Mouse (Mus musculus): ENCODE measurements at regions not wholly inside any gene's neighbourhood (a gene's known extent, or its start where the extent isn't known, plus 50 kb on each side); places are given as distances from the start of the nearest gene placed in this dataset.
A peak's percentile ranks its signal among the peaks of the same experiment; 100 is the strongest.
"Not testable (repeated sequence)": the region's sequence is repeated elsewhere in the genome, so short reads cannot be mapped to it uniquely, and the experiment has no call there.

GRCm38 (mm10) chr9:11923591-11924355 is 1019.2 kb upstream of the Cntn5 start:
- DNase-seq; H3K27ac ChIP-seq (replicated peaks; ENCODE audit: low read depth, low read length); H3K27me3 ChIP-seq (ENCODE audit: control insufficient read depth, insufficient read depth, low read length); H3K9me3 ChIP-seq (ENCODE audit: control insufficient read depth, low read length); H3K36me3 ChIP-seq (ENCODE audit: control insufficient read depth, insufficient read depth, low read length); H3K4me1 ChIP-seq (ENCODE audit: control insufficient read depth, insufficient read depth, low read length); ATAC-seq (ENCODE audit: low FRiP score, low TSS enrichment); H3K4me2 ChIP-seq (ENCODE audit: low read length); H3K4me3 ChIP-seq (replicated peaks; ENCODE audit: low read depth, low read length); H3K9ac ChIP-seq (replicated peaks; ENCODE audit: low read length): not testable (repeated sequence)
- 88% methylated on average over 3 of the region's 3 CpGs for WGBS

GRCm38 (mm10) chr9:11920251-11920650 is 1015.7 kb upstream of the Cntn5 start:
- H3K4me2 ChIP-seq (ENCODE audit: low read length): no peak overlapping the region
- H3K4me1 ChIP-seq (ENCODE audit: control insufficient read depth, insufficient read depth, low read length): no peaks in the 10 kb centered on the region
- H3K27me3 ChIP-seq (ENCODE audit: control insufficient read depth, insufficient read depth, low read length): no peaks in the 10 kb centered on the region
- WGBS: 76% methylated on average over 3 of the region's 3 CpGs
- H3K9me3 ChIP-seq (ENCODE audit: control insufficient read depth, low read length): no peaks in the 10 kb centered on the region
- H3K4me3 ChIP-seq (replicated peaks; ENCODE audit: low read depth, low read length): no peak overlapping the region
- no peak overlapping the region for H3K9ac ChIP-seq (replicated peaks; ENCODE audit: low read length)
- ATAC-seq (ENCODE audit: low FRiP score, low TSS enrichment) (no peak), DNase-seq (no peak)
- H3K36me3 ChIP-seq (ENCODE audit: control insufficient read depth, insufficient read depth, low read length): no peaks in the 10 kb centered on the region
- no peak overlapping the region for H3K27ac ChIP-seq (replicated peaks; ENCODE audit: low read depth, low read length)

- ATAC-seq (ENCODE audit: low FRiP score, low TSS enrichment) (no peak), DNase-seq (no peak)
- no peaks in the 10 kb centered on the region for H3K36me3 ChIP-seq (ENCODE audit: control insufficient read depth, insufficient read depth, low read length)
- H3K4me1 ChIP-seq (ENCODE audit: control insufficient read depth, insufficient read depth, low read length): no peaks in the 10 kb centered on the region
- H3K4me3 ChIP-seq (replicated peaks; ENCODE audit: low read depth, low read length): no peak overlapping the region
- H3K9ac ChIP-seq (replicated peaks; ENCODE audit: low read length): no peak overlapping the region
- no peak overlapping the region for H3K27ac ChIP-seq (replicated peaks; ENCODE audit: low read depth, low read length)
- H3K4me2 ChIP-seq (ENCODE audit: low read length): no peak overlapping the region
- no peaks in the 10 kb centered on the region for H3K9me3 ChIP-seq (ENCODE audit: control insufficient read depth, low read length)
- 90% methylated on average over 1 of the region's 1 CpGs for WGBS
- no peaks in the 10 kb centered on the region for H3K27me3 ChIP-seq (ENCODE audit: control insufficient read depth, insufficient read depth, low read length)
These were observed 993.7 kb upstream of the Cntn5 start for GRCm38 (mm10) chr9:11898232-11898631.

DNA sequence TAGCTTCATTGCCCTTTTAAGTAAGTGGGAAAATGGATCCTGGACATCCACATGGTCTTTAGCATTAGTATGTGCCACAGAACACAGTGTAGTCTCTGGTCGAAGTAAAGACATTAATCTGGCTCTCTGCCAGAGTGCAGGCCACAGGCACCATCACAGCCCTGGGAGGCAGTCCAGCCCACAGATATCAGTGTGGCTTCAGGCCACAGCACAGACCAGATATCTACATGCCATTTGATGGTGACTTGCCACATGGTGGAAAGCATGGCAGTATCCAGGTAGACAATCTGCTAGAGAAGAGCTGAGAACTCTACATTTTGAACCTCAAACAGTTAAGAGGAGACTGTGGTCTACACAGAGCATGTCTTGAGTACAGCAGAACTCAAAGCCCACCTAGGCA is 981.2 kb upstream of the Cntn5 start:
- H3K4me2 ChIP-seq (ENCODE audit: low read length): no peak overlapping the region
- H3K9me3 ChIP-seq (ENCODE audit: control insufficient read depth, low read length): no peaks in the 10 kb centered on the region
- H3K36me3 ChIP-seq (ENCODE audit: control insufficient read depth, insufficient read depth, low read length): no peaks in the 10 kb centered on the region
- H3K9ac ChIP-seq (replicated peaks; ENCODE audit: low read length): no peak overlapping the region
- no peak overlapping the region for H3K4me3 ChIP-seq (replicated peaks; ENCODE audit: low read depth, low read length)
- H3K27ac ChIP-seq (replicated peaks; ENCODE audit: low read depth, low read length): no peak overlapping the region
- H3K27me3 ChIP-seq (ENCODE audit: control insufficient read depth, insufficient read depth, low read length): no peaks in the 10 kb centered on the region
- DNase-seq: no peak
- 0 out of 2 replicates have a peak, but pooled peaks have one; percentile 50 for ATAC-seq (ENCODE audit: low FRiP score, low TSS enrichment)
- WGBS: 82% methylated on average over 1 of the region's 1 CpGs
- no peaks in the 10 kb centered on the region for H3K4me1 ChIP-seq (ENCODE audit: control insufficient read depth, insufficient read depth, low read length)

- no peaks in the 10 kb centered on the region for H3K4me1 ChIP-seq (ENCODE audit: control insufficient read depth, insufficient read depth, low read length)
- no peak overlapping the region for H3K4me2 ChIP-seq (ENCODE audit: low read length)
- no peak overlapping the region for H3K4me3 ChIP-seq (replicated peaks; ENCODE audit: low read depth, low read length)
- no peak overlapping the region for H3K9ac ChIP-seq (replicated peaks; ENCODE audit: low read length)
- WGBS: 72% methylated on average over 1 of the region's 1 CpGs
- no peaks in the 10 kb centered on the region for H3K36me3 ChIP-seq (ENCODE audit: control insufficient read depth, insufficient read depth, low read length)
- DNase-seq (no peak), ATAC-seq (ENCODE audit: low FRiP score, low TSS enrichment) (no peak)
- no peaks in the 10 kb centered on the region for H3K27me3 ChIP-seq (ENCODE audit: control insufficient read depth, insufficient read depth, low read length)
- no peaks in the 10 kb centered on the region for H3K9me3 ChIP-seq (ENCODE audit: control insufficient read depth, low read length)
- no peak overlapping the region for H3K27ac ChIP-seq (replicated peaks; ENCODE audit: low read depth, low read length)
These were observed 967.5 kb upstream of the Cntn5 start for GRCm38 (mm10) chr9:11872059-11872458.

- Histone ChIP-seq H3K27me3 (ENCODE audit: control insufficient read depth, insufficient read depth, low read length) (no peaks in the 10 kb centered on the region), H3K4me1 (ENCODE audit: control insufficient read depth, insufficient read depth, low read length) (no peaks in the 10 kb centered on the region), H3K4me3 (replicated peaks; ENCODE audit: low read depth, low read length) (no peak overlapping the region), H3K36me3 (ENCODE audit: control insufficient read depth, insufficient read depth, low read length) (no peaks in the 10 kb centered on the region), H3K27ac (replicated peaks; ENCODE audit: low read depth, low read length) (no peak overlapping the region), H3K9ac (replicated peaks; ENCODE audit: low read length) (no peak overlapping the region), H3K9me3 (ENCODE audit: control insufficient read depth, low read length) (no peaks in the 10 kb centered on the region), H3K4me2 (ENCODE audit: low read length) (no peak overlapping the region)
- ATAC-seq (ENCODE audit: low FRiP score, low TSS enrichment) (no peak), DNase-seq (no peak)
- 87% methylated on average over 1 of the region's 1 CpGs for WGBS
These were observed 966.9 kb upstream of the Cntn5 start for GRCm38 (mm10) chr9:11871489-11871888.

DNA sequence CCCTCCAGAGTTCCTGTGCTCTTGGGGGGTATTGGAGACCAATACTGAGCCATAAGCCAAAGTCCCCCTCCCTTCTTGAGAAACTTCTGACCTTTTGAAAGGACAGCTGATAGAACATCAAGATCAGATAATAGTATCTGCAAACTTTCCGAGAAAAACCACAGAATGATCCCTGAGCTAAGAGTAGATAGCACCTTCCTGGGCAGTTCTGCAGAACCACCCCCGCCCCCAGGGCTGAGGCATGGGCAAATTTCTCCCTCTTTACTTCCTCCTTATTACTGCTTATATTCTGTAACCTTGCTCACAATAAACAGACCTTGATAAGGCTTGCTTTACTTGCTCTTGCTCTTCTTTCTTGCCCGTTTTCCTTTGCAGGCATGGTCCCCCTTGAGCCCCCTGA is 944.1 kb upstream of the Cntn5 start:
- not testable (repeated sequence) for DNase-seq; H3K4me2 ChIP-seq (ENCODE audit: low read length); H3K27me3 ChIP-seq (ENCODE audit: control insufficient read depth, insufficient read depth, low read length); ATAC-seq (ENCODE audit: low FRiP score, low TSS enrichment); H3K9ac ChIP-seq (replicated peaks; ENCODE audit: low read length); H3K4me3 ChIP-seq (replicated peaks; ENCODE audit: low read depth, low read length); H3K27ac ChIP-seq (replicated peaks; ENCODE audit: low read depth, low read length); H3K4me1 ChIP-seq (ENCODE audit: control insufficient read depth, insufficient read depth, low read length); H3K36me3 ChIP-seq (ENCODE audit: control insufficient read depth, insufficient read depth, low read length); H3K9me3 ChIP-seq (ENCODE audit: control insufficient read depth, low read length)
- 72% methylated on average over 3 of the region's 3 CpGs for whole genome bisulfite sequencing

Measured in midbrain, embryonic 14.5 days (tissue).